Mouse (Mus musculus) embryo, embryonic 9.5 days (tissue): ENCODE measurements around the gene Misp.

Source experiments
- DNase-seq: peaks from one replicate; pipeline ENCODE4 v3.0.0-alpha.2; 2017; ENCODE audit errors: extremely low spot score

Gene Misp

DNA sequence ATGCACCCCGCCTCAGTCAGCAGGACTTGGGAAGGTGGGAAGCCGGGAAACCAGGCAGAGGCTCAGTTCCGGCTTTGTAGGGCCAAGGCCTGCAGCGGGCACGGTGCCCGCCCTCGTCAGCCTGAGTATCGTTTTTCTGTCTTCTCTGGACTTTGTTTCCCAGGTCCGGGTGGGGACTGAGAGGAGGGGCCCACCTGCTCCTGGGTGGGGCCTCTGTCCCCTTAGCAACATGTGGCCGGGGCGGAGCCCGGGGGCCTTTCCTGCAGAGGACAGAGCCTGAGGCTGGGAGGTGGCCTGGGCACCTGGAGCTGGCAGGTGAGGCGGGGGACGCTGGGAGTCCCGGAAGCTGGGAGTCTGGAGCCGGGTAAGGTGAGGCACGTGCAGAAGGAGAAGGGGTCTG is 1.6 kb downstream of the Misp start:
- DNase-seq, result no peak

DNA sequence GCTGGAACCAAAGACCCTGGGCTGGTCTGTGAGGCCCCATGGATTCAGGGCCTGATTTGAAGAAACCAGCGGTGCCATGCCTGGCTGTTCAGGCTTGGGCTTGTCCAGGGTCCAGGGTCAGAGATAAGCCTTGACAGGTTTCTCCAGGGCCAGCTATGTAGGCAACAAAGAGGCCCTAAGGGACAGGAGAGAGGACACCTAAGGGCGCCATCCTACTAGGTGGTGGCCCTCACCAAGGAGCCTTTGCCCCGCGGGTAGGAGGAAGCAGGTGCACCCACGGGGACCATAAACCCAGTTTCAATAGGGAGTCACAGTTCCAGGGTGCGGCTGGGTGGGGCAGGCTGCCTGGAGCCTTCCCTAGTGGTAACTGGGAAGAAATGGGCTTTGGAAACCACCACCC is 2.2 kb downstream of the Misp start:
- no peak for DNase-seq

DNA sequence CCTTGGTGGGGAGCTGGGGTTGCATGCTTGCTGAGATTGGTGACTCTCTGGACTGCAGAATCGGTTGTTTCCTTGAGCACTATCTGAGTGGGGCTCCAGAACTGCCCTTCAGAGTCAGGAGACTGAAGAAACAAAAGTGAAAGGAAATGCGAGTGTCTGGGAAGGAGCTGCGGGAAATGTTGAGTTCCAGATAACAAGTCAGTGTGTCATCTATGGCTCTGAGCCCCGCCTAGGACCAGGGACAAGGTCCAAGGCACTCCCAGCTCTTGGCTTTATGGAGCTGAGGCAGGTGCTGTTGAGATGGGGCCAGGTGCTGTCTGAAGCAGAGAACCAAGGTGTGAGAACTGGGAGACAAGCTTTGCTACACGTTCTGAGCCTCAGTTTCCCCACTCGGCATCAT is 3.6 kb downstream of the Misp start:
- DNase-seq, result no peak

DNA sequence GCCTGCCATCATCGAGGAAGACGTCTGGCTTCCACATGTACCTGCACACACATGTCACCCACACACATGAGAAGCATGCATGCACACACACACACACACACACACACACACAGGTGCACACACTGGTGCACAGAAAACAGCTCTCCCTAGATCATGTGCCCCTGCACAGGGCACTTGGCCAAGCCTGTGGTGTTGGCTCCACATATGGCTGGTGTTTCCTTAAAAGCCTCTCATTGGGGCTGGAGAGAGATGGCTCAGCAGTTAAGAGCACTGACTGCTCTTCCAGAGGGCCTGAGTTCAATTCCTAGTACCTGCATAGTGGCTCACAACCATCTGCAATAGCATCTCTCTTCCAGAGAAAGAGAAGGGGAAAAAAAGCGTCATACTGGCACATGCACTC is 10.8 kb downstream of the Misp start:
- no peak for DNase-seq

DNA sequence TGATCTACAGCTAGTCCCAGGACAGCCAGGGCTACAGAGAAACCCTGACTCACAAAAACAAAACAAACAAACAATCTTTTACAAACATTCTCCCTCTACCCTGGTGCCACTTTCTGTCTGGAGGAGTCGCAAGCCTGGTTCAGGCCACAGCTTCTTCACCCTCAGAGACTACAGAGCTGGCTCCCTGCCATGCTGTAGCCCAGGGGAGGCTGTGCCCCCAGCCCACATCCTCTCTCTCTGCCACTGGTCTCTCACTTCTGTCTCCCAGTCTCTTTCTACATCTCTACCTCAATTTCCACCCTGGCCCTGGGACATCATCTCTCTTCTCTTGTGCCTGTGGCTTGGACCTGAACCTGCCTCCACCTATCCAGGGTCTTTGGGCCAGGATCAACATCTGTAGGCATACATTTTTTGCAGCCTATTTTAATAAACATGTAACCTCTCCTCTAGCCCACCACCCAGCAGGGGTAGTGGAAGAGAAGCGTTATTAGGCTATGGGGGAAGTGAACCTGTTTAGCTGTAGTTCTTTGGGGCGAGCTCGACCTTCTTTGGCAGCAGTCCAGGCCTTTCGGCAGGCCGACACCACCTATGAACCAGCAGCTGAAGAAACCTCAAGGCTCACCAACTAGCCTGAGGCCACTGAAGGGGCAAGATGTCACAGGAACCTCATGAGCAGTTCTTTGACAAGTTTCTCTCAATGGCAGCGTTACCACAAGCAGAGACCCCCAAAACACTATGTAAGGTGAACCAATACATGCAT is 11.4 kb downstream of the Misp start:
- no peak for DNase-seq

DNA sequence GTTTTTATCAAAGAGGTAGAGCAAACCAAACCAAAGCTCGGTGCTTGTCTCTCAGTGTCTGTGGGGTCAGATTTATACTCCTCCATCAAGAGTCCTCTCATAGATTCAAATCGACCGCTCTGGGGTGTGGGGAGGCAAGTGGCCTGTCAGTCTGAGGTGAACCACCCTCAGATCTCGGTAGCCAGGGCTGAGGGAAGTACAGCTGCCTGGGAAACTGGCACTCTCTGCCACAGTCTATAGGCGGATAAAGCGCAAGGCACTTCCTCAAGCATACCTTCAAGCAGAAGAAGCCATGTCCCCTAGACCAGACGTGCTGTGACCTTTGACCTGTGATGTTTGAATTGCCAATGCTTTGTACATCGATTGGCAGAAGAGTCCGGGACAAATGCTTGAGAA is 12.0 kb downstream of the Misp start:
- DNase-seq, result no peak

DNA sequence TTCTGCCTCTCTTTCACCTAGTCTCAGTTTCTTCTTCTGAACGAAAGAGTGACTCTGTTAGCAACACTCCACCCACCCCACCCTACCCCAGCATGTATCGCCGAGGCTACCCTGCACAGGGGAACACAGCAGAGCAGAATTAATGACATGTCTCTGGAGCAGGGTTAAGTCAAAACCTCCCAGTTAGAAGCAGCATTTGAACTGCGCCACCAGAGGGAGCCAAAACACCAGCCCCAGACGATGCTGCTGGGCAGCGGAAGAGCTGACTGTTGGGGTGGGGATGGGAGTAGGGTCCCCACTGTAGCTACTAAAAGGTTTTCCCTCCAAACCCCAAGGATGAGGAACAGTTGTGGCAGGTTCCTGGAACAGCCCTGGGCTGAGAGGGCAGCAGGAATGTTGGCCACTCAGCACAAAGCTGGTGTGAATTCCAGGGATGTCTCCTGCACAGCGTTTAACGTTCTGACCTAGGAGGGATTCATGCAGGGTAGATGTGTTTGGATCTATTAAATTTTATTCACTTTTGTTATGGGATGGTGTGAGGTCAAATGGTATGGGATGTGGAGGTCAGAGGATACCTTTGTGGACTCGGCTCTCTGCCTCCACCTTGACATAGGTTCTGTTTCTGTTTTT is 14.1 kb downstream of the Misp start:
- DNase-seq, result peak; percentile 80

DNA sequence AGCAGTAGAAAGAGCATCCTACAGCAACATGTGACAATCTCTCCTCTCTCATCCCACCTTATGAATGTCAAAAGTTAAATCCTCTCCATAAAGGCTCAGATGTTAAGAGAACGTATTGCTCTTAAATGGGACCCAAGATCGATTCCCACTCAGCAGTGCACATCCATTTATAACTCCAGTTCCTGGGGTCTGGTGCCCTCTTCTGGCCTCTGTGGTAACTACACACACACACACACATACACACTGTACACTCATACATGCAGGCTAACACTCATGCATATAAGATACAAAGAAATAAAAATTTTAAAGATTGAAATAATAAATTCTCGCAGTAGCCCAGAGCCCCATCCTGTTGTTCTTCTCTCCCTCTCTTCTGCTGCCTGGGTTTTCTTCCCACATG is 16.1 kb downstream of the Misp start:
- DNase-seq, result no peak

DNA sequence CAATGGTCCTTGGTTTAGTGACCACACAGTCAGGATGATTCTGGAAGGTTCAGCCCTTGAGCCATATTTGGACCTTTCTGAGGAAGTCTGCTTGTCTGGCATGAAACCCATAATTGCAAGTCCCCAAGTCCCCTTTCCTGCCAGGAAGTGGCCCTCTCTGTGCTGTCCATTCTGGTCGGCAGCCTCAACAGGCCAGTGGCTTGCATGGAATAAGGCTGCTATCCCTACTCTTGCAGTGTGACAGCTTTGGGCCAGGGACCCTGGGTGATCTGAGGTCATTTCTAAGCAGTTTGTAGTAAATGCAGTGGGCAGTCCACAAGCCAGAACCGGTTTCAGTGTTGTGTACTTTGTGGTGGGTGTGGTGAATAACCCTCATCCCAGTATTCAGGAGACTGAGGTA is 17.4 kb downstream of the Misp start:
- no peak for DNase-seq

DNA sequence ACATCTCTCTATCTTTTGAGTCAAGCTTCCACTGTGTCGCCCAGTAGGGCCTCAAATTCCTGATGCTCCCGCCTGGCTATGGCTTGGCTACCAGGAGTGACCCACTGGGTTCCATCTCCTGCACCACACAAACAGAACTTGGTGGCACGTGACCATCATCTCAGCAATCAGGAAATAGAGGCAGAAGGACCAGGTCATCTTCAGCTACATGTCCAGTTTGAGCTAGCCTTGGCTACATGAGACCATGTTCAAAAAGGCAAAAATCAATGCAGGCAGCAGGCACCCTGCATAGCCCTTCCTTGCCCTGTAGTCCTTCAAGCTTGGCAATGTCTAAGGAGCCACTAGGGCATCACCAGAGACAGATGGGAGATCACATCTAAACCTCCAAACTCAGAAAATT is 19.3 kb downstream of the Misp start:
- DNase-seq, result no peak

DNA sequence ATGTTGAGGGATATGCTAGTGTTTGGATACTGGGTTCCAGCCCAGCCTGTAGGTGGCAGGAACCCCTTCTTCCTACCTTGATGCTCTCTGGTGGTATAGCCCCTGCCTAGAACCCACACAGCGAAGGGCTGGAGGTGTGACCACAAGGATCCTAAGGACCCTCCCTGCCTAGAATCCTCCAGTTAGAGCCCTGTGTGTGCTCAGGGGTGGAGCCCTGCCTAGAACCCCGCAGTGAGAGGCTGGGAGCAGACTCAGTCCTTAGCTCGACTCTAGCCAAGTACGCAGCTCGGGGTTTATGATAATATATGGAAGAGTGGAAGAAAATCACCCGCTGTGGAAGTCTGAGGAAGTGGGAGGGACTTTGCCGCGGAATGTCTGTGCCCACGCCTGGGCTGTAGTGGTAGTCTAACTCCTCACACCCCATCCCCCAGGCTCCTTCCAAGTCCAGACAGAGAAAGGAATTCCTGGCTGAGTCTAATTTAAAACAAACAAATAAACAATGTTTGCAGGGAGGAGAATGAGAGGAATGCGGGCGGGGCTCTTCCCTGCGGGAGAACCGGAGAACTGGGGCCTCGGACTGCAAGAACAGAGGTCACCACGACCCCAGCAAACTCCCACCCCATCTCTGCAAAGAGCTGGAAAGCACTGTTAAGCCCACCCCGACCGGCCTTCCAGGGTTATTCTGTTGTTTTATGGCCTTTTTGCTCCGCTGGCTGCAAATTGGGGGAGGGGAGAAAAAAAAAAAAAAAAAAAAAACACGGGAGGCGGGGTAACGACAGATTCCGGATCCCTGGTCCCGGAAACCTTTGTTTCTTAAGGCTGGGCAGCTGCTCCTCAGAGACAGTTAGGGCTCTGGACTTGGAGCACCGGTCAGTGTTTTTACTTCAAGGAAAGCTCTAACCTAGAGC is 20.1 kb downstream of the Misp start:
- peak; percentile 81 for DNase-seq

DNA sequence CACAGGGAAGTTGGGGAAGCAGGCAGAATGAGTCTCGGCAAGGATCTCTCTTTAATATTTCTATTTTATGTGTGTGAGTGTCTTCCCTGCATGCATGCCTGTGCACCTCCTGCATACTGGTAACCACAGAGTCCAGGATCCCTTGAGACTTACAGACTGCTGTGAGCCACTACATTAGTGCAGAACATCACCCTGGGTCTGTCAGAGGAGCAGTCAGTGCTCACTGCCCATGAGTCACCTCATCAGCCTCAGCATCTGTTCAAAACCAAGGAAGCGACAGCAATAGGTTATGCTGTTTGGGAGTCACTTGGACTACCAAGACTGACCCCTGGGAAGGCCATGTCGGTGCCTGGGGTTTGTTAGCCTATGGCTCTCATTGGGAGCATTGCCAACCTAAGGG is 21.5 kb downstream of the Misp start:
- no peak for DNase-seq

DNA sequence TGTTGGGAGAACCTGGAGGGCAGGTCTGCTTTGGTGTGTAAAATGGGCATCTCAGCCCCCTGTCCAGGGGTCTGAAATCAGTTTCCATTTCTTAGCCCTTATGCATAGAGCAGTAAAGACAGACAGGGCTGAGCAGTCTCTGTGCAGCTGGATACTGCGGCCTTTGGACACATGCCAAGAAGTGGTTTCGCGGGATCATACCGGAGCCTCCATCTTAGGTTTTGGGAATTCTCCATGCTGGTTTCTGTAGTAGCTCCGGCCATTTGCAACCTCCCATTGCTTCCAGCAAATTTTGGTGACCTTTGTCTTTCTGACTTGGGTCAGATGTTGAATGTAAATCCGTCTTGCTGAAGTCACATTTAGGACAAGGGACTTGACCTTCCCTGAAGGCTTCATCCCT is 22.7 kb downstream of the Misp start:
- no peak for DNase-seq

DNA sequence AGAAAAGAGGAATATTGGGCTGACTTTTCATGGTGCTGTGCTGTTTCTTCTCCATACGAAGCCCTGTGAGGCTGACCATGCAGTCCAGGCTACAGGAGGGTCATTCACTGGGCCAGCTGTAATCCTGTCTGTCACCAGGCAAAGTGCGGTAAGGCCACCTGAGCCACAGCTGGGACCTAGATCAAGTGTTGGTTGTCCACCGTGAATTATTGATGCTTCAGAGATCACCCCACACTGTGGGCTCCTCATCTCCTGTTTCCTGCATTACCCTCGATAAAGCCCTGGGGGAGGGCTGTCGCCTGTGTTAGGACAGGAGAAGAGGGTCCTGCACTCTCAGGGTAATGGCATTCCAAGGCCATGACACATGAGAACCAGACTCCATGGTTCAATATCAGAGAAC is 25.8 kb downstream of the Misp start:
- DNase-seq, result no peak

DNA sequence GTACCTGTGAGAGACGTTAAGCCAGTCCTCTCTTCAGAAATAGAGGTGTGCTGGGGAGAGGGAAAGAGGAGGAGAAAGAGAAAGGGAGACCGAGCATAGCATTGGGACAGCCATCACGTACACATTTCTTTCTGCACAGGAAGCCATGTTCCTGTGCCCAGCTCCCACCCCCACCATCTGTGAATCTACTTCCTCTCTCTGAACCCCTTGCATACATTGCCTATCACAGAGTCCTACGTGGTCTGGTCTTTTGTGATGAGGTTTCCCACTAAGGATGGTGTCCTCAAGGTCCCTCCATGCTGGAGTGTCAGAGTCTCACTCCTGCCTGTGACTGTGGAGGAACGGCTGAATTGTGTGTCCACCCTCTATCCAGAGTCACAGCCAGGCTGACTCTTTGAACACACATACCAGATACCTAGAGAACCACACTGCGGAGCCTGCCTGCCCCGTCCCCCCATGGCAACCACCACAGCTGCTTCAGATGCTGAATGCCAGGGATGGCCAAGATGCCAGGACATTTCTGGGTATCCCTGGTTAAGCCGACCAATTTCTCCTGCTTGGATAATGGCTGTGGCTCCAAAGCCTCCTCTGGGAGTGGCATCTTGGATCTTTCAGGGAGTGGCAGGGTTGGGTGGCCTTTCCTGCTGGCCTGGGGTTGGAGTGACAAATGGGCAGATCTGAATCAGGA is 29.3 kb downstream of the Misp start:
- DNase-seq, result no peak

DNA sequence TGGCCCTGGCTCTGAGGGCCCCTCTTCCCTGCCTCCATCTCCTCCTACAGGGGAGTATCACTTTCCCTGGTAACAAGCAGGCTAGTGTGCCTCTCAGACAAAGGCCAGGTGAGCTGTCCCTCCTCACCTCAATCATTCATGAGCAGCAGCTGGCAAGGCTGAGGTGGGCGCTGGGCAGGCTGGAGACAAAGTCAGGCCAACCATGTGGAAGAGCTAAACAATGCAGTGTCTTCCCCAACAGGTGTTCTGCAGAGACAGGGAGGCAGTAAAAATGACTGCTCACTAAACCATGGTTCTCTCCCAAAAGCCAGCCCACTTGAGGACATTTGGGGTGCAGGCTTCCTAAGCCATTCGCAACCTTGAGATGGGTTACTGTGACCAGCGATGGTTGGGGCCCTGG is 30.9 kb downstream of the Misp start:
- DNase-seq, result no peak

DNA sequence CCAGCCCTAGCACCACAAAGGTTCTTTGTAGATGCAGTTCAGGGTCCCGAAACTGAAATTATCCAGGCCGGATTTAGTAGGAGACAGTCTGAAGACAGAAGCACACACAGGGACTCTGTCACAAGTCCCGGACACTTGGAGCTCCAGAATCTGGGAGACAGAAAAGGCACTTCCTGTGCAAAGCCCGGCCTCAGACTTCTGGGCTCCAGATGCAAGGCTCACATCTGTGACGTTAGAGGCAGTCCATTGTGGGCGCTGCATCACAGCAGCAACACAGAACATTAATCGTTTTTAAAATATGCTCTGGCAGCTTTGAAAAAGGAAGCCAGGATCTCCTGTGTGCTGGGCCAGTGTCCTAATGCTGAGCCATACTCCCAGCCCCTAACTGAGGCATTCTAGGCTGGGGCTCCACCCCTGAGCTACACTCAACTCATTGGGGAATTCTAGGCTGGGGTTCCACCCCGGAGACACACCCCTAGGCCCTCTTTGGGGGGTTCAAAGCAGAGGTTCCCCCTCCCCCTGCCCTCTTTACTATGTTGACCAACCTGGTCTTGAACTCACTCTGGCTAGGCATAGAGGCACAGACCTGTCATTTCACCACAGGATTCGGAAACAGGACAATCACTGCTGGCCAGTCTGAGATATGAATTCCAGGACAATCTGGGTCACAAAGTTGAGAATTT is 31.5 kb downstream of the Misp start:
- no peak for DNase-seq

DNA sequence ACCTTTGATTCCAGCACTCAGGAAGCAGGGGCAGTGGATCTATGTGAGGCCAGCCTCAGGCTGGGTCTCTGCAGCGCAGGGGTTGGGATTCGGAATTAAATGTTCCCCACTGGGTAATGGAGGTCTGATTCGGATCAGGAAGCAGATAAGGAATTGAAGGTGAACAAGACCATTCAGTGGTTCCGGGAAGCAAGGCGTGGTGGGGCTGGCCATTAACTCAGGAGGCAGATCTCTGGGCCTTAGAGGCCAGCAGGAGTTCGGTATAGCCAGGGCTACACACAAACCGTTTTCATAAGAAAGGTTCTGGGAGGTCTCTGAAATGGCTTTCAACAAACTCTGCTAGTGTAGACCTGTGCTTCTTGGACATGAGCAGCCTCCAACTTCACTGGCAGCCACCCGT is 32.0 kb downstream of the Misp start:
- DNase-seq, result no peak

DNA sequence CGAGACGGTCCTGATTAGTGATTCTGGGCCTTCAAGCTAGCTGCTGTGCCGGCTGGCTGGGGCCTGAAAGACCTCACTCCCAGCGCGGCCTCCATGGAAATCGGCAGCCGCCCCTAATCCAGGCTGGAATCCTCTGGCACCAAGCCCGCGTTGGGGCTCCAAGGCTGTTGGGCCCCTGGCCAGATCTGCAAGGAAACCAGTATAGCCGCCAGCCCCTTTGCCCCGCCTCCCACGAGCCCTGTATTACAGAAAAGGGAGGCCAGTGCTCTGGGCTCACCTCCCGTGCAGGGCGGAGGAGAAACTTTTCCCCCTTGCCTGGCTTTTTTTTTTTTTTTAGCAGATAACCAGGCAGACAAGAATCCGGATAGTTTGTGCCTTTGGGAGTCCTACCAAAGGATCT is 32.6 kb downstream of the Misp start:
- DNase-seq, result peak; percentile 83

DNA sequence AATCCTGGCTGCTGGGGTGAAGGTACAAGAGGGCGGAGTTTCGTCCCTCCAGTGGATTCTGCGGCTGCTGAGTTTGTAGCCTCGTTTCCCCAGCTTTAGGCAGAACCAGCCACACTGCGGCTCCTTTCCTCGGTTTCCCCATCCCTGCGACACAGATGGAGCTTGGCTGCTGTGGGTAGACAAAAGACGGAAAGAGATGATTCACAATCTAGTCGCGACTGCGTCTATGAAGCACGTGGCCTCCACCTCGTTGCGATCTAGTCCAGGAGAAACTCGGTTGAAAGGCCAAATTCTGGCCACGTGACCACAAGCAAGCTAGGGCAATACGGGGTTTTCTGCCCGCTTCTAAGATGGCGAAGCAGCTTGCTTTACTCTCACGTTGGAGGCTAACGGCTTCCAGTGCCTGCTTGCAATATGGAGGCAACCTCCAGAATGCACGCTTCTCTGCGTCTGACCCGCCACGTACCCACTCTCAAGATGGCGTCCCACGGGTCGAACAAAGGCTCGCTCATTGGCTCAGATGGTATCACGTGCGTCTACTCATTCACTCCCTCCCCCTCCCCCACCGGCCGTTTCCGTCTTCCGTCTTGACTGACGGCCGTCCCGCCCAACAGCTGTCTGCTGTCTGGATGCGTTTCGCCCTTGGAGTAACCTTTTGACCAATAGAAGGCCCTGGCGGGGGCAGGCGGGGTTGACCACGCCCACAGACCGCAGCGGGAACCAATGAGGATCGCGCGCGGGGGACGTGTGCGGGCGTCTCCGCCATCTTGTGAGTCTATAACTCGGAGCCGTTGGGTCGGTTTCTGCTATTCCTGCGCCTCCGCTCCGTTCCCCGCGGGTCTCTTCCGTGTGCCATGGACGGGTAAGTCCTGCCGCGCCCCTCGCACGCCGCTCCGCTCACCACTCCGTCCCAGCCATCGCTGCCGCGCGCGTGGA is 33.3 kb downstream of the Misp start, which contains the start of gene Ptbp1:
Gene Ptbp1, plus strand, starts transcription at position 568 of the 936 bp plus-strand sequence.
- DNase-seq, result peak; percentile 100
